Mouse (Mus musculus) forebrain, postnatal 0 days (tissue): Measurements from ENCODE around the gene Olfr725. TPM values are rescaled to one million over a fixed set of nuclear protein-coding genes. Genes with fewer than 3 reads are reported as not detected.

ENCODE experiments used
- ATAC-seq: fragments of 200-750 bp; cut with Nextera tagmentation; 2 replicates; pipeline ENCODE4 v1.8.0; 2017; ENCODE audit warnings: mild to moderate bottlenecking, moderate library complexity
- DNase-seq: peaks from one replicate; pipeline ENCODE4 v3.0.0-alpha.2; 2015
- H3K27ac ChIP-seq: fragments of 300-500 bp; sonication (generic); 2 replicates; pipeline ENCODE4 v1.5.1; 2014; ENCODE audit warnings: low read depth, mild to moderate bottlenecking, antibody characterized with exemption, low read length, moderate library complexity, mixed read lengths
- H3K27me3 ChIP-seq: fragments of 300-500 bp; sonication (generic); 2 replicates; pipeline ENCODE4 v1.6.1; 2014; ENCODE audit warnings: mild to moderate bottlenecking, low read length, mixed read lengths; ENCODE audit not compliant: insufficient read depth
- H3K36me3 ChIP-seq: fragments of 300-500 bp; sonication (generic); 2 replicates; pipeline ENCODE4 v1.6.1; 2014; ENCODE audit warnings: mild to moderate bottlenecking, moderate library complexity; ENCODE audit not compliant: insufficient read depth
- H3K4me1 ChIP-seq: fragments of 300-500 bp; sonication (generic); 2 replicates; pipeline ENCODE4 v1.6.1; 2014; ENCODE audit warnings: antibody characterized with exemption; ENCODE audit not compliant: insufficient read depth
- H3K4me2 ChIP-seq: fragments of 300-500 bp; sonication (generic); 2 replicates; pipeline ENCODE4 v1.6.1; 2014; ENCODE audit warnings: low read depth, mild to moderate bottlenecking, moderate library complexity
- H3K4me3 ChIP-seq: fragments of 300-500 bp; sonication (generic); 2 replicates; pipeline ENCODE4 v1.5.1; 2014; ENCODE audit warnings: low read depth, low read length, mixed read lengths
- H3K9ac ChIP-seq: fragments of 300-500 bp; sonication (generic); 2 replicates; pipeline ENCODE4 v1.6.1; 2014; ENCODE audit warnings: mild to moderate bottlenecking
- H3K9me3 ChIP-seq: fragments of 300-500 bp; sonication (generic); 2 replicates; pipeline ENCODE4 v1.6.1; 2016; ENCODE audit warnings: low read length
- CTCF ChIP-seq: sonication (generic); IDR thresholded peaks from 2 replicates; pipeline ENCODE4 v1.5.1; 2016; ENCODE audit warnings: antibody characterized with exemption, control low read depth, low read depth
- WGBS: fragments of 180-500 bp; shearing (Covaris S2); extraction: QIAGEN DNeasy Blood & Tissue Kit; methylation state at CpG from one replicate; pipeline ENCODE4 v1.1.7; 2014; 5-methylcytosine and 5-hydroxymethylcytosine counted together
- polyA plus RNA-seq: library from polyadenylated mRNA; unstranded; fragments of >200 nt; fragmentation: Nextera tagmentation; extraction: Ambion mirVana; gene quantifications from 2 replicates; pipeline ENCODE4 v1.2.1, GENCODE M21; 2015
- total RNA-seq: library from RNA; depleted of rRNA; stranded (reverse); fragments of >200 nt; gene quantifications from 2 replicates; pipeline ENCODE4 v1.2.3, GENCODE M21; 2014; rRNA removed

The Olfr725 gene
- total RNA-seq, result not detected in 2 replicates
- polyA plus RNA-seq, result not detected in 2 replicates

GRCm38 (mm10) chr14:50040275-50040674, at the start of gene Olfr725:
TSS of gene Olfr725 (minus strand) at chr14:50040375.
- H3K27ac ChIP-seq, result no peak within 1 kb of the TSS
- TF ChIP-seq CTCF, result no peak
- DNase-seq (no peak), ATAC-seq (no peak)
- H3K9me3 ChIP-seq, result no peaks in the 10 kb centered on the region
- H3K36me3 ChIP-seq, result no peaks in the 10 kb centered on the region
- H3K4me2 ChIP-seq, result no peak within 1 kb of the TSS
- H3K27me3 ChIP-seq, result no peaks in the 10 kb centered on the region
- no peaks in the 10 kb centered on the region for H3K4me1 ChIP-seq
- H3K4me3 ChIP-seq, result no peak within 1 kb of the TSS
- H3K9ac ChIP-seq, result no peak within 1 kb of the TSS

GRCm38 (mm10) chr14:50062733-50063104, 22.5 kb upstream of the Olfr725 start:
- Histone ChIP-seq H3K9ac (peak overlapping the region; percentile 53), H3K4me1 (no peaks in the 10 kb centered on the region; the same call in 1 of the 2 replicates), H3K27ac (no peak overlapping the region), H3K9me3 (no peaks in the 10 kb centered on the region), H3K36me3 (no peaks in the 10 kb centered on the region), H3K4me2 (peak overlapping the region; percentile 79), H3K27me3 (no peaks in the 10 kb centered on the region), H3K4me3 (peak overlapping the region; percentile 77)
- TF ChIP-seq CTCF, result no peak
- DNase-seq, result no peak
- peak; percentile 65 for ATAC-seq
- 0% methylated on average over 4 of the region's 4 CpGs for WGBS

- peak; percentile 95 for ATAC-seq
- peak overlapping the region; percentile 53 for H3K9ac ChIP-seq
- no peaks in the 10 kb centered on the region for H3K9me3 ChIP-seq
- no peaks in the 10 kb centered on the region for H3K36me3 ChIP-seq
- DNase-seq, result peak; percentile 77
- H3K27ac ChIP-seq, result no peak overlapping the region
- peak overlapping the region; percentile 77 for H3K4me3 ChIP-seq
- peak; percentile 73 for TF ChIP-seq CTCF
- 3% methylated on average over 52 of the region's 52 CpGs for WGBS
- H3K4me2 ChIP-seq, result peak overlapping the region; percentile 79
- no peaks in the 10 kb centered on the region for H3K27me3 ChIP-seq
- H3K4me1 ChIP-seq, result no peaks in the 10 kb centered on the region; the same call in 1 of the 2 replicates
These were observed 22.0 kb upstream of the Olfr725 start for GRCm38 (mm10) chr14:50061955-50062732.

GRCm38 (mm10) chr14:50061590-50061954, 21.4 kb upstream of the Olfr725 start:
- H3K27ac ChIP-seq, result no peak overlapping the region
- DNase-seq (no peak), ATAC-seq (peak; percentile 18)
- H3K36me3 ChIP-seq, result no peaks in the 10 kb centered on the region
- peak overlapping the region; percentile 77 for H3K4me3 ChIP-seq
- 0% methylated on average over 13 of the region's 13 CpGs for WGBS
- H3K4me2 ChIP-seq, result peak overlapping the region; percentile 79
- H3K27me3 ChIP-seq, result no peaks in the 10 kb centered on the region
- H3K9me3 ChIP-seq, result no peaks in the 10 kb centered on the region
- H3K9ac ChIP-seq, result peak overlapping the region; percentile 53; the same call in 1 of the 2 replicates
- no peak for TF ChIP-seq CTCF
- no peaks in the 10 kb centered on the region; the same call in 1 of the 2 replicates for H3K4me1 ChIP-seq

- Histone ChIP-seq H3K27ac (no peak overlapping the region), H3K9me3 (no peaks in the 10 kb centered on the region), H3K27me3 (no peaks in the 10 kb centered on the region), H3K4me2 (peak overlapping the region; percentile 79), H3K9ac (no peak overlapping the region), H3K36me3 (no peaks in the 10 kb centered on the region), H3K4me1 (no peaks in the 10 kb centered on the region; the same call in 1 of the 2 replicates), H3K4me3 (peak overlapping the region; percentile 77)
- ATAC-seq (no peak), DNase-seq (peak; percentile 1)
- WGBS, result 16% methylated on average over 11 of the region's 11 CpGs
- TF ChIP-seq CTCF, result no peak
These were observed 21.0 kb upstream of the Olfr725 start for GRCm38 (mm10) chr14:50061179-50061578.

- no peak for TF ChIP-seq CTCF
- 90% methylated on average over 2 of the region's 2 CpGs for WGBS
- DNase-seq, result no peak
- ATAC-seq, result no peak
- Histone ChIP-seq H3K27me3 (no peaks in the 10 kb centered on the region), H3K4me2 (no peak overlapping the region), H3K27ac (no peak overlapping the region), H3K36me3 (no peaks in the 10 kb centered on the region), H3K4me1 (no peaks in the 10 kb centered on the region), H3K9ac (no peak overlapping the region), H3K9me3 (no peaks in the 10 kb centered on the region; the same call in 1 of the 2 replicates), H3K4me3 (no peak overlapping the region)
These were observed 8.1 kb downstream of the Olfr725 start for GRCm38 (mm10) chr14:50032041-50032440.

GRCm38 (mm10) chr14:50031356-50031755, 8.8 kb downstream of the Olfr725 start:
- H3K4me3 ChIP-seq, result no peak overlapping the region
- WGBS, result 80% methylated on average over 4 of the region's 4 CpGs
- ATAC-seq, result no peak
- no peaks in the 10 kb centered on the region for H3K4me1 ChIP-seq
- no peak overlapping the region for H3K27ac ChIP-seq
- no peak for DNase-seq
- no peak for TF ChIP-seq CTCF
- no peak overlapping the region for H3K4me2 ChIP-seq
- H3K9me3 ChIP-seq, result no peaks in the 10 kb centered on the region; the same call in 1 of the 2 replicates
- H3K36me3 ChIP-seq, result no peaks in the 10 kb centered on the region
- no peaks in the 10 kb centered on the region for H3K27me3 ChIP-seq
- H3K9ac ChIP-seq, result no peak overlapping the region
